Mouse (Mus musculus) stomach, embryonic 16.5 days (tissue): ENCODE measurements around the gene Tmed8. TPM values are rescaled to one million over a fixed set of nuclear protein-coding genes. Genes with fewer than 3 reads are reported as not detected.
"Not testable (repeated sequence)": the region's sequence is repeated elsewhere in the genome, so short reads cannot be mapped to it uniquely, and the experiment has no call there.

Source experiments
- ATAC-seq: fragments of 200-750 bp; cut with Nextera tagmentation; 2 replicates; pipeline ENCODE4 v1.8.0; 2017; ENCODE audit warnings: moderate number of reproducible peaks, moderate TSS enrichment; ENCODE audit not compliant: insufficient read depth, low FRiP score
- H3K27ac ChIP-seq: fragments of 300-500 bp; sonication (generic); 2 replicates; pipeline ENCODE4 v1.5.1; 2014; ENCODE audit warnings: low read length
- H3K27me3 ChIP-seq: fragments of 300-500 bp; sonication (generic); 2 replicates; pipeline ENCODE4 v1.6.1; 2014; ENCODE audit warnings: low read length, control low read depth, mixed read lengths; ENCODE audit not compliant: control insufficient read depth, insufficient read depth
- H3K36me3 ChIP-seq: fragments of 300-500 bp; sonication (generic); 2 replicates; pipeline ENCODE4 v1.6.1; 2014; ENCODE audit warnings: low read length; ENCODE audit not compliant: control insufficient read depth, insufficient read depth
- H3K4me1 ChIP-seq: fragments of 300-500 bp; sonication (generic); 2 replicates; pipeline ENCODE4 v1.6.1; 2014; ENCODE audit warnings: low read length, control low read depth, mixed read lengths; ENCODE audit not compliant: control insufficient read depth, insufficient read depth
- H3K4me2 ChIP-seq: fragments of 300-500 bp; sonication (generic); 2 replicates; pipeline ENCODE4 v1.6.1; 2014; ENCODE audit warnings: low read depth, low read length, mixed read lengths
- H3K4me3 ChIP-seq: fragments of 300-500 bp; sonication (generic); replicated peaks from 2 replicates; pipeline ENCODE4 v1.5.1; 2014; ENCODE audit warnings: mild to moderate bottlenecking, low read length
- H3K9ac ChIP-seq: fragments of 300-500 bp; sonication (generic); 2 replicates; pipeline ENCODE4 v1.6.1; 2014; ENCODE audit warnings: low read length
- H3K9me3 ChIP-seq: fragments of 300-500 bp; sonication (generic); replicated peaks from 2 replicates; pipeline ENCODE4 v1.6.1; 2016; ENCODE audit warnings: low read length, control low read depth; ENCODE audit not compliant: control insufficient read depth
- WGBS: fragments of 180-500 bp; shearing (Covaris S2); extraction: QIAGEN DNeasy Blood & Tissue Kit; methylation state at CpG from one replicate; pipeline ENCODE4 v1.1.7; 2014; 5-methylcytosine and 5-hydroxymethylcytosine counted together
- polyA plus RNA-seq: library from polyadenylated mRNA; unstranded; fragments of >200 nt; fragmentation: Nextera tagmentation; extraction: Ambion mirVana; gene quantifications from 2 replicates; pipeline ENCODE4 v1.2.1, GENCODE M21; 2015

Gene Tmed8
- polyA plus RNA-seq, 1 experiment from 2014 or later, result 2.8 TPM

DNA sequence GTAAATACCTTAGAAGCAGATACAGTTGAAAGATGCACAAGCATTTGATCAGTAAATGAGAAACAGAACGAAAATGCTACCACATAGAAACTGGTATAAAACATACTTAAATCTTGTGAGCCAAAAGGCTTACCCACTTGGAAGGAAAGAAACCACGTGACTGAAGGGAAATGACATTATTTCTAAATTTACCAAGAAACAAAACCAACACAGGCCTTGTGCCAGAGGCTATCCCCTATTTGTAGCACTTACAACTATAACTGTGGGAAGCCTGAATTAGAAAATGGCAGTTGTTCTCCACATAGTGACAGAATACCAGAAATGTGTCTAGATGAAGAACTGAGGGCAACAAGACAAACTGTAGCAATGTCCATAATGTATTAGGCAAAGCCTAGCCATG is 15.8 kb upstream of the Tmed8 start:
- H3K36me3 ChIP-seq, result no peaks in the 10 kb centered on the region
- no peak overlapping the region for H3K27ac ChIP-seq
- ATAC-seq, result no peak
- H3K9me3 ChIP-seq, result no peaks in the 10 kb centered on the region
- 62% methylated on average over 2 of the region's 2 CpGs for WGBS
- no peak overlapping the region for H3K9ac ChIP-seq
- H3K4me3 ChIP-seq, result no peak overlapping the region
- H3K27me3 ChIP-seq, result no peaks in the 10 kb centered on the region
- H3K4me2 ChIP-seq, result no peak overlapping the region
- no peaks in the 10 kb centered on the region for H3K4me1 ChIP-seq

DNA sequence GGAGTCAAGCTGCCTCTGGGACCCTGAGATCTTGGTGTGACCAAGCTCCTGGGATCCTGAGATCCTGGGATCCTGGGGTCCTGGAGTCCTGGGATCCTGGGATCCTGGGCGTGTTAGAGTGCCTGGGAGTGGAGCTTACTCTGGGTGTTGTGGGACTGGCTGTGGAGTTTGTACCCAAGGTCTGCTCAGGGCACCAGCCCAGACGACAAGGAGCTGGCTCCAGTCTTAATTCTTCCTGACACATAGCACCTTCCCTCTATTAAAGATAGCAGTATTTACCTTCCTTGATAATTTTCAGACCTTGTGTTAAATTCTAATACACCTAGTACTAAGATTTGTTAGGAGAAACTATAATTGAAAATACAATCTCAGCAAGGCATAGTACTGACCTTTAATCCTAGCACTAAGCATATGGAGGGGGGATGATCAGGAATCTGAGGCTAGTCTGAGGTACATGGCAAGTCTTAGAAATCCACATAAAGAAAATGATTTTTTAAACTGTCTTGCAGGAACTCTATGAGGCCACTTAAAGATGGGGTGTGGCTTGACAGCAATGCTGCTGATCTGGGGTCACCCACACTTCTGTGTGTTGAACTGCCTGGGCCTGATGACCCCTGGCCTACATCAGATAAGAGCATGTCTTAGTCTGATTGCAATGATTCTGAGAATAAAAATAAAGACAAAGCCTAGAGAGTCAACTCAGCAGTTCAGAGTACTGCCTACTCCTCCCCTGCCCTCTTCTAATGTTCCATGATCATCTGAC is 12.8 kb upstream of the Tmed8 start:
- Histone ChIP-seq H3K27me3 (no peaks in the 10 kb centered on the region), H3K27ac (no peak overlapping the region), H3K4me1 (no peaks in the 10 kb centered on the region), H3K36me3 (no peaks in the 10 kb centered on the region), H3K4me2 (no peak overlapping the region), H3K9ac (no peak overlapping the region), H3K9me3 (no peaks in the 10 kb centered on the region), H3K4me3 (no peak overlapping the region)
- WGBS, result 53% methylated on average over 2 of the region's 2 CpGs
- peak; percentile 44; the same call in 1 of the 2 replicates for ATAC-seq

DNA sequence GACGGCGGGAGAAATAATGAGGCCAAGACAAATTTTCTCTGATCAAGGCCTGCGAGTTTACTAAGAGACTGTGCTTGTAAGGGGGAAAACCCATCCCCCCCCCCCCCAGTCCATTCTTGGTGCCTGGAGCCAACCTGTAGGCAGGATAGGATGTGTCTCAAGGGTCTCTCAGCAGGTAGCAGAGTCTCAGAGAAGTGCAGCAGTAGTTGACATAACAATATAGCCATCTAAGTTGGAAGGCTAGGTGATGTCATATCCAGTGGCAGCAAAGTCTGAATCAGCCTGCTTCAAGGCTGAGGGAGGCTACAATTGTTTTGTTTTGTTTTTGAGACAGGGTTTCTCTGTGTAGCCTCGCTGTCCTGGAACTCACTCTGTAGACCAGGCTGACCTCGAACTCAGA is 5.5 kb upstream of the Tmed8 start:
- H3K27ac ChIP-seq, H3K4me3 ChIP-seq, H3K9me3 ChIP-seq, H3K9ac ChIP-seq, H3K4me1 ChIP-seq, ATAC-seq, H3K4me2 ChIP-seq, H3K27me3 ChIP-seq, H3K36me3 ChIP-seq: not testable (repeated sequence)
- WGBS, result 92% methylated on average over 5 of the region's 5 CpGs

DNA sequence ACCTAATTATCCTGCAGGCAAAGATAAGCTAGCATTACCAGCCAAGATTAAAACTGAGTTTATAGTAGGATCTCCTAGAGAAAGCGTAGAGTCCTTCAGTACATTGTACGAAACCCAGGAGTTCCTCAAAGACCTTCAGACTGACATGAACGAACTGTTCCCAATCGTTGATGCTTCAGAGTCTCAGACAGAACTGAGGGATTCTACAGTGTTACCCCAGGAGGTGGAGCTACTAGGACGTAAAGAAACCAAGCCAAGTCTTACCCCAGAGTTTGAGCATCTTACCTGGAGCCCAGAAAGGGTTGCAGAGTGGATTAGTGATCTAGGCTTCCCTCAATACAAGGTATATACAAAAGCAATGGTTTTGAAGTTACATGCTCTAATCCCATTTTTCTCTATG is 1.4 kb upstream of the Tmed8 start:
- Histone ChIP-seq H3K4me1 (peaks cover 8% of the 10 kb centered on the region; the same call in 1 of the 2 replicates), H3K4me3 (no peak overlapping the region), H3K27me3 (no peaks in the 10 kb centered on the region), H3K4me2 (no peak overlapping the region), H3K9ac (no peak overlapping the region), H3K36me3 (no peaks in the 10 kb centered on the region), H3K9me3 (no peaks in the 10 kb centered on the region), H3K27ac (no peak overlapping the region)
- 64% methylated on average over 5 of the region's 5 CpGs for WGBS
- ATAC-seq, result no peak

DNA sequence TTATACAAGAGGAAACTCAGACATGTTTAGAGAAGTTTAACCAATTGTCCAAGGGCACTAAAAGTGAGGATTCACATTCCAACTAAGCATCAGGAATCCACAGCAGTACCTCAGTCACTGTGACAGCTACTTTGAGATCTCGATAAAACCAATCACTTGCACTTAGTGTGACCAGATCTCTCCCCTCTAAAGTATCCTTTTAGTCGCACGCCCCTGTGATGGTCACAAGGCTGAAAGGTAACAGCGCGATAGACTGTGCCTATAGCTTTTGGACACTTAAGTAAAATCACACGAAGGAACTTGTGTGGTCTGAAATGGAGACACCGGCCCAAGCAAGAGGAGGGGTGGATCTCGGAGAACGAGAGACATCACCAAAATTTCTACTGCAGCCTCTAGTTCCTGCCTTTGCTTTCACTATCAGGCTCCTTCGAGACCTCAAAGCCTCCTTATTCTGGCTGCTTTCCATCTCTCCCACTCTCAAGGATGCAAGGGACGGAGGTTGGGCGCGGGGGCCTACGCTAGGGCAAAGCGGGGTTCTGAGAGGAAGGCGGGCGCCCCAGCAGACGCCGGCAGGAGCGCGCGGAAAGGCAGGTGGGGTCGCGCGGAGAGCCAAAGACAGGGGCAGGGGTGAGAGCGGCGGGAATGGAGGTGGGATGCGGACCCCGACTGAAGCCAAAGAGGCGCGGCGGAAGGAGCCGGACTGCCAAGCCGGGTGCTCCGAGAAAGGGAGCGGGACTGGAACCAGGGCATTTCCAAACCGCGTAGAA is 865 bp downstream of the Tmed8 start, which contains the start of gene Samd15:
Gene Samd15, plus strand, starts transcription at position 518 of the 767 bp plus-strand sequence.
- no peaks in the 10 kb centered on the region for H3K9me3 ChIP-seq
- under 1% methylated on average over 38 of the region's 38 CpGs for WGBS
- no peaks in the 10 kb centered on the region for H3K27me3 ChIP-seq
- peak within 1 kb of the TSS; percentile 33; the same call in 1 of the 2 replicates for H3K27ac ChIP-seq
- peak within 1 kb of the TSS; percentile 95 for H3K9ac ChIP-seq
- H3K4me1 ChIP-seq, result peaks cover 8% of the 10 kb centered on the region; the same call in 1 of the 2 replicates
- peak within 1 kb of the TSS; percentile 93 for H3K4me2 ChIP-seq
- H3K36me3 ChIP-seq, result no peaks in the 10 kb centered on the region
- peak within 1 kb of the TSS; percentile 92 for H3K4me3 ChIP-seq
- ATAC-seq, result peak; percentile 23; the same call in 1 of the 2 replicates

DNA sequence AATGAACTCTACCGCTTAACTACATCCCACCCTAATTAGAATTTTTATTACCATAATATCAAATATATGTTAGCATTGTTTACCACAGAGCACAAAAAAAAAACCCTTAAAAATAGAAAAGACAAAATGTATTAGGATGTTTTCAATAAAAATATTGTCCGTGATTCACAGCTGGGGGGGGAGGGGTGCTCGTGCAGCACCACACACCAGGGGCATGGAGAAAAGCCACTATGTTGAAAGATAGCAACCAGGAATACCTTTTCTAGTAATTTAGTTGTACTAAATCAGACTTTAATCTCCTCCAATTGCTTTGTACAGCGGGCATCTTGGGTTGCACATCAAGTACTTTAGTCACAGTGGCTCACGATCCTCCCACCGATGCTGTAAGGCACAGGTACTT is 1.5 kb downstream of the Tmed8 start:
- H3K4me2 ChIP-seq, result peak overlapping the region; percentile 93
- peak overlapping the region; percentile 95 for H3K9ac ChIP-seq
- no peaks in the 10 kb centered on the region for H3K36me3 ChIP-seq
- no peak overlapping the region for H3K27ac ChIP-seq
- peaks cover 8% of the 10 kb centered on the region; the same call in 1 of the 2 replicates for H3K4me1 ChIP-seq
- 61% methylated on average over 6 of the region's 6 CpGs for WGBS
- H3K9me3 ChIP-seq, result no peaks in the 10 kb centered on the region
- peak overlapping the region; percentile 92 for H3K4me3 ChIP-seq
- no peak for ATAC-seq
- H3K27me3 ChIP-seq, result no peaks in the 10 kb centered on the region

DNA sequence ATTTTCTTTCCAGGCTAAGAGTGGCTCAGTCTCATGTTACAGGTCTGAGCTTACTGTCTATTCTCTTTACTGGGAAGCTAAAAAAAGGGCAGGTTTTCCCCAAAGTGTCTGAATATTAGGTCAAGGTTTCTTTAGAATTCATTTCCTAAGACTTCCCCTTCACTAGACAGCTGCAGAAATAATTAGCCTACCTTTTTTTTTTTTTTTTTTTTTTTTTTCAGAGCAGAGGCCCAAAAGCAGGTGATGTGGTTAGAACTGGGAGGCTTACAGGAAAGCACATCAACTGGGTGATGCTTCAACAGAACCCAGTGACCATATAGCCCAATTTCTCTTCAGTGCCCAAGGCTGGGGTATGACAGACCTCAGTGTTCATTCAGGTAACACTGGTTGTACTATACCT is 3.9 kb downstream of the Tmed8 start:
- no peak for ATAC-seq
- H3K4me1 ChIP-seq, result peaks cover 8% of the 10 kb centered on the region; the same call in 1 of the 2 replicates

DNA sequence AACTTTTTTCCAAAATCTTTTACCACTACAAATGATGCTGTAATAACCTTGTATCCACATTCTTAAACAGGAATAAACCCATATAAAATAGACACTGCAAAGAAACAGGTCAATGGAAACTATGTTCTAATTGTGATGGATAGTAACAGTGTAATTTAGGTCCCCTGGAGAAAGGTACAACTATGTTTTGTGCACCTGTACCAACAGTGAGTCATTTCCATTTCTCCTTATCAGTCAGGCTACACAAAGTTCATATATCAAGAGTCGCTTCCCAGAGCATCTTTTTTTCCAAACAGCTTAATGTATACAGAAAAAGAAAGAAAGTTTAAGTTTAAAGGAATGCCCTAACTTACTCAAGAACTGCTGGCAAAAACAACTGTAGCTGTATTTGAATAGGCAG is 5.2 kb downstream of the Tmed8 start:
- Histone ChIP-seq H3K36me3 (no peaks in the 10 kb centered on the region), H3K4me1 (peaks cover 6% of the 10 kb centered on the region; the same call in 1 of the 2 replicates), H3K9ac (no peak overlapping the region), H3K27me3 (no peaks in the 10 kb centered on the region), H3K4me2 (no peak overlapping the region), H3K9me3 (no peaks in the 10 kb centered on the region), H3K27ac (no peak overlapping the region), H3K4me3 (no peak overlapping the region)
- WGBS, result 32% methylated on average over 1 of the region's 1 CpGs
- ATAC-seq, result no peak

More for the DNA sequence above, 3.9 kb downstream of the Tmed8 start:
- H3K4me2 ChIP-seq, result no peak overlapping the region
- no peaks in the 10 kb centered on the region for H3K27me3 ChIP-seq
- H3K27ac ChIP-seq, result no peak overlapping the region
- no peak overlapping the region for H3K9ac ChIP-seq
- no peaks in the 10 kb centered on the region for H3K9me3 ChIP-seq
- H3K36me3 ChIP-seq, result no peaks in the 10 kb centered on the region
- no peak overlapping the region for H3K4me3 ChIP-seq

DNA sequence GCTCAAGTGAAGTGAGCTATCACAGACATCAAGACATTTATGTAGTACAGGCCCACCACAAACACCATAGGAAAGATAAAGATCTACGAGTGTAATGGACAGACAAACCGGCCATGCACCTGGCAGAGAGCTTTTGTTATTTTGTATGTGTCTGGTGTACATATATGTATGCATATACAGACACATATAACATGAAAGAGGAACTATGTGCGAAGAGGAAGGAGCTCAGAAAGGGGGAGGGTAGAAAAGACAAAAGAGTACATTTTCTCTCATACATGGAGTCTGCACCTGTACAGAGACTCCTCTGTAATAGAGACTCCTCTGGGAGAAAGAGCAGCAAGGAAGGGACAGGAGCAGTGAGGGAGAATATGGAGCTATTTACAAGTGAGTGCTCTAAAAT is 7.2 kb downstream of the Tmed8 start:
- no peaks in the 10 kb centered on the region for H3K9me3 ChIP-seq
- WGBS, result 86% methylated on average over 3 of the region's 3 CpGs
- no peaks in the 10 kb centered on the region for H3K27me3 ChIP-seq
- H3K4me1 ChIP-seq, result no peaks in the 10 kb centered on the region
- H3K4me2 ChIP-seq, result no peak overlapping the region
- ATAC-seq, result no peak
- H3K4me3 ChIP-seq, result no peak overlapping the region
- no peak overlapping the region for H3K9ac ChIP-seq
- no peaks in the 10 kb centered on the region for H3K36me3 ChIP-seq
- H3K27ac ChIP-seq, result no peak overlapping the region
